Mouse (Mus musculus) embryo, embryonic 10.5 days (tissue): ENCODE results near the gene Adamts18.
"Not testable (repeated sequence)": the region's sequence is repeated elsewhere in the genome, so short reads cannot be mapped to it uniquely, and the experiment has no call there.

Experiments used
- DNase-seq: peaks from one replicate; pipeline ENCODE4 v3.0.0-alpha.2; 2015; ENCODE audit warnings: low spot score

The Adamts18 gene

GRCm38 (mm10) chr8:113838211-113838610 lies 10.3 kb downstream of the Adamts18 start:
- DNase-seq = no peak

GRCm38 (mm10) chr8:113837570-113837915 lies 11.0 kb downstream of the Adamts18 start:
- DNase-seq = no peak

GRCm38 (mm10) chr8:113836892-113837569 lies 11.5 kb downstream of the Adamts18 start:
- DNase-seq = peak; percentile 31

GRCm38 (mm10) chr8:113833644-113834043 lies 14.9 kb downstream of the Adamts18 start:
- no peak for DNase-seq

- no peak for DNase-seq
Measured at GRCm38 (mm10) chr8:113827270-113827669, 21.3 kb downstream of the Adamts18 start.

- DNase-seq = peak; percentile 43
Measured at GRCm38 (mm10) chr8:113820983-113821587, 27.5 kb downstream of the Adamts18 start.

- peak; percentile 1 for DNase-seq
Measured at GRCm38 (mm10) chr8:113813966-113814365, 34.6 kb downstream of the Adamts18 start.

GRCm38 (mm10) chr8:113811521-113811920 lies 37.0 kb downstream of the Adamts18 start:
- DNase-seq = no peak

GRCm38 (mm10) chr8:113809929-113810328 lies 38.6 kb downstream of the Adamts18 start:
- DNase-seq = peak; percentile 0

GRCm38 (mm10) chr8:113803830-113804611 lies 44.5 kb downstream of the Adamts18 start:
- peak; percentile 12 for DNase-seq

GRCm38 (mm10) chr8:113801551-113801950 lies 47.0 kb downstream of the Adamts18 start:
- peak; percentile 0 for DNase-seq

- not testable (repeated sequence) for DNase-seq
Measured at GRCm38 (mm10) chr8:113800556-113800955, 48.0 kb downstream of the Adamts18 start.

- no peak for DNase-seq
Measured at GRCm38 (mm10) chr8:113799550-113799949, 49.0 kb downstream of the Adamts18 start.

GRCm38 (mm10) chr8:113791856-113792255 lies 56.7 kb downstream of the Adamts18 start:
- DNase-seq = no peak

- no peak for DNase-seq
Measured at GRCm38 (mm10) chr8:113791061-113791460, 57.5 kb downstream of the Adamts18 start.

GRCm38 (mm10) chr8:113783711-113784110 lies 64.8 kb downstream of the Adamts18 start:
- no peak for DNase-seq

- DNase-seq = peak; percentile 0
Measured at GRCm38 (mm10) chr8:113781554-113781953, 67.0 kb downstream of the Adamts18 start.

GRCm38 (mm10) chr8:113775361-113775760 lies 73.2 kb downstream of the Adamts18 start:
- no peak for DNase-seq

- DNase-seq = peak; percentile 1
Measured at GRCm38 (mm10) chr8:113768861-113769410, 79.6 kb downstream of the Adamts18 start.

GRCm38 (mm10) chr8:113765121-113765520 lies 83.4 kb downstream of the Adamts18 start:
- DNase-seq = no peak

- peak; percentile 62 for DNase-seq
Measured at GRCm38 (mm10) chr8:113763592-113764355, 84.8 kb downstream of the Adamts18 start.

GRCm38 (mm10) chr8:113762101-113762500 lies 86.4 kb downstream of the Adamts18 start:
- peak; percentile 52 for DNase-seq
